ENCODE assay signal across 14 mouse cellular contexts in the genomic region with DNA sequence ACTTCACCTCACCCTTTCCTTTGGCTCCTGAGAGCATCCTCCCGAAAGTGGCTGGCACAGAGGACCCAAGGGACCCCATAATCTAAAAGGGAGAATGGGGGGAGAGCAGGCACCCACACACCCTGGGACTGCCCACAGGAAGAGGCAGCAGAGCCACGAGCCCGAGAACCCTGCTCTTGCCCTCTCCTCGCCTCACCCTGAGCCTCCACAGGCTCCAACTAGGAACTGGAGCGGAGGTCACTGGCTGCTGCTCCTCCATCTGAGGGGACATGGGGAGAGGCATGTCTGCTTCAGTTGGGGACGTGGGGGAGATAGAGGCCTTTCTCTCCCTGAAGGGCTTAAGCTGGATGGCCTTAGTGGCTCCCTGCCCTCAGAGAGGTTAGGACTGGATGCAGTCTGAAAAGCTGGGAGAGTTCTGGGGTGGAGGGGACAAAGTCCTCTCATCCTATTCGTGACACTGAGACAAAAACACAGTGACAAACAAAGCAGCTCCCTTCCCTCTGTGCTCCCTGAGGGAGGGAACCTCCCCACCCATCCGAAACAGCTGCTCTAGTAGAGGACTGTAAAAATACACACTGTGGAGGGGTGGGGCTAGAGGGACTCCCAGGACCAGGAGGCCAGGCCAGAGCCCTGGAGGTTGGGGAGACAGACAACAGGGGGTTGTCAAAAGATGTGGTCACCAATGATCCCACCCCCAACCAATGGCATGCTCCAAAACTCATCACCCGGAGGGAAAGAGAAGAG. TPM values are rescaled to one million over a fixed set of nuclear protein-coding genes. Genes with fewer than 3 reads are reported as not detected.
DNase-seq lines count a peak whose midpoint lies in the region; ATAC-seq and TF ChIP-seq lines count a peak whose summit lies in the region.
"Had no signal": no experiment of that assay in that cellular context is flagged by ENCODE, and none has a peak within 500 bp of the region (broad histone marks: within the 10 kb centered on the region; RNA-seq: fewer than 3 reads in every experiment).

No protein-coding gene starts in this region.

- ATAC-seq in forebrain, embryonic 11.5 days (replicated peaks; ENCODE audit: low FRiP score) = peak; percentile 38; the same call in 1 of the 2 replicates
- peak; percentile 19; the same call in 1 of the 2 replicates for ATAC-seq in kidney, embryonic 15.5 days (replicated peaks; ENCODE audit: low FRiP score)
- peak; percentile 59; the same call in 1 of the 2 replicates for ATAC-seq in liver, embryonic 15.5 days (ENCODE audit: insufficient read depth)
- ATAC-seq: hindbrain, embryonic 16.5 days had no signal

- no peak for TF ChIP-seq POLR2A in thymus, adult 2 months (IDR thresholded peaks at IDR 0.05; ENCODE audit: control insufficient read depth, extremely low read depth, insufficient read depth, low read length, poor library complexity)

- no peak overlapping the region for H3K4me3 ChIP-seq in forebrain, embryonic 11.5 days (ENCODE audit: low read depth, low read length)
- H3K4me3 ChIP-seq in forebrain, embryonic 10.5 days = no peak overlapping the region
- no peak overlapping the region for H3K4me3 ChIP-seq in kidney, embryonic 15.5 days (replicated peaks)
- no peak overlapping the region for H3K4me3 ChIP-seq in liver, embryonic 15.5 days (replicated peaks)
- no peak overlapping the region for H3K4me3 ChIP-seq in thymus, adult 2 months (ENCODE audit: control insufficient read depth, insufficient read depth, low read length)
- H3K4me3 ChIP-seq: heart, embryonic 12.5 days; limb, embryonic 13.5 days had no signal

- peaks cover 2% of the 10 kb centered on the region; the same call in 1 of the 2 replicates for H3K9me3 ChIP-seq in forebrain, embryonic 11.5 days (ENCODE audit: control insufficient read depth, low read length)
- peaks cover 8% of the 10 kb centered on the region; the same call in 1 of the 2 replicates for H3K9me3 ChIP-seq in forebrain, embryonic 10.5 days
- H3K9me3 ChIP-seq in kidney, embryonic 15.5 days (replicated peaks) = no peaks in the 10 kb centered on the region
- no peaks in the 10 kb centered on the region for H3K9me3 ChIP-seq in liver, embryonic 15.5 days (replicated peaks)

- TF ChIP-seq CTCF in thymus, adult 2 months (IDR thresholded peaks at IDR 0.05; ENCODE audit: borderline replicate concordance, control insufficient read depth, extremely low read depth, insufficient read depth, low read length, poor library complexity) = no peak

- H3K4me2 ChIP-seq in forebrain, embryonic 11.5 days (ENCODE audit: low read depth, low read length, severe bottlenecking) = no peak overlapping the region
- H3K4me2 ChIP-seq in kidney, embryonic 15.5 days = no peak overlapping the region
- H3K4me2 ChIP-seq in liver, embryonic 15.5 days = no peak overlapping the region
- H3K4me2 ChIP-seq: heart, embryonic 12.5 days; limb, embryonic 13.5 days had no signal

- H3K4me1 ChIP-seq in forebrain, embryonic 11.5 days (replicated peaks; ENCODE audit: control insufficient read depth, insufficient read depth, low read length) = peaks cover 6% of the 10 kb centered on the region; the same call in 1 of the 2 replicates
- H3K4me1 ChIP-seq in forebrain, embryonic 10.5 days = peaks cover 16% of the 10 kb centered on the region
- H3K4me1 ChIP-seq in kidney, embryonic 15.5 days = peaks cover 10% of the 10 kb centered on the region
- H3K4me1 ChIP-seq in liver, embryonic 15.5 days (replicated peaks) = peaks cover 44% of the 10 kb centered on the region
- H3K4me1 ChIP-seq in thymus, adult 2 months (replicated peaks; ENCODE audit: control insufficient read depth, insufficient read depth, low read length) = peaks cover 2% of the 10 kb centered on the region; the same call in 1 of the 2 replicates

- 75% methylated on average over 9 of the region's 9 CpGs for WGBS in forebrain, embryonic 11.5 days
- 83% methylated on average over 9 of the region's 9 CpGs for WGBS in forebrain, embryonic 10.5 days
- WGBS in kidney, embryonic 15.5 days = 80% methylated on average over 9 of the region's 9 CpGs
- 63% methylated on average over 9 of the region's 9 CpGs for WGBS in liver, embryonic 15.5 days (ENCODE audit: insufficient replicate concordance)
- 90% methylated on average over 9 of the region's 9 CpGs for WGBS in thymus, adult 2 months

- no peak overlapping the region for H3K27ac ChIP-seq in forebrain, embryonic 11.5 days (ENCODE audit: low read depth, low read length)
- no peak overlapping the region for H3K27ac ChIP-seq in forebrain, embryonic 10.5 days
- H3K27ac ChIP-seq in kidney, embryonic 15.5 days = no peak overlapping the region
- peak overlapping the region; percentile 54 for H3K27ac ChIP-seq in liver, embryonic 15.5 days (replicated peaks)
- no peak overlapping the region for H3K27ac ChIP-seq in thymus, adult 2 months (ENCODE audit: control insufficient read depth, insufficient read depth, low read length)
- H3K27ac ChIP-seq: limb, embryonic 13.5 days; macrophage had no signal

- H3K27me3 ChIP-seq in forebrain, embryonic 11.5 days (ENCODE audit: control insufficient read depth, insufficient read depth, low read length) = no peaks in the 10 kb centered on the region
- no peaks in the 10 kb centered on the region for H3K27me3 ChIP-seq in forebrain, embryonic 10.5 days (ENCODE audit: poor library complexity, severe bottlenecking)
- no peaks in the 10 kb centered on the region for H3K27me3 ChIP-seq in kidney, embryonic 15.5 days
- H3K27me3 ChIP-seq in liver, embryonic 15.5 days = no peaks in the 10 kb centered on the region
- H3K27me3 ChIP-seq in thymus, adult 2 months (ENCODE audit: control insufficient read depth, insufficient read depth, low read length) = no peaks in the 10 kb centered on the region; the same call in 1 of the 2 replicates
- H3K27me3 ChIP-seq: heart, embryonic 12.5 days; limb, embryonic 13.5 days had no signal

- DNase-seq in forebrain, embryonic 11.5 days (ENCODE audit: low spot score) = no peak
- no peak for DNase-seq in forebrain, embryonic 10.5 days (ENCODE audit: extremely low spot score, low spot score)
- DNase-seq in kidney, postnatal 14 days = no peak
- DNase-seq in adipocyte (ENCODE audit: low spot score) = peak; percentile 28
- no peak for DNase-seq in ovary, postnatal 10 days (ENCODE audit: low spot score)
- DNase-seq in thymus, adult 2 months = no peak
- DNase-seq: adrenal gland, postnatal 25 days; kidney, postnatal 10 days had no signal

- no peak overlapping the region for H3K9ac ChIP-seq in forebrain, embryonic 11.5 days (ENCODE audit: low read length)
- no peak overlapping the region for H3K9ac ChIP-seq in kidney, embryonic 15.5 days
- no peak overlapping the region for H3K9ac ChIP-seq in liver, embryonic 15.5 days
- H3K9ac ChIP-seq: heart, embryonic 12.5 days; limb, embryonic 13.5 days had no signal

- H3K36me3 ChIP-seq in forebrain, embryonic 11.5 days (ENCODE audit: control insufficient read depth, insufficient read depth, low read length) = peaks cover 39% of the 10 kb centered on the region
- peaks cover 77% of the 10 kb centered on the region for H3K36me3 ChIP-seq in forebrain, embryonic 10.5 days (replicated peaks)
- peaks cover 74% of the 10 kb centered on the region for H3K36me3 ChIP-seq in kidney, embryonic 15.5 days
- peaks cover 62% of the 10 kb centered on the region for H3K36me3 ChIP-seq in liver, embryonic 15.5 days (replicated peaks)
- H3K36me3 ChIP-seq in thymus, adult 2 months (ENCODE audit: control insufficient read depth, insufficient read depth, low read length) = peaks cover 44% of the 10 kb centered on the region

RNA-seq across cellular contexts. Expression of gene Pprc1, which starts 12.8 kb away (rescaled TPM):
- polyA plus RNA-seq in forebrain, embryonic 11.5 days (2014; fragmentation: Nextera tagmentation; extraction: Ambion mirVana) = 60.7 and 61.3 TPM in 2 replicates
- 57.5 and 61.9 TPM in 2 replicates for polyA plus RNA-seq in forebrain, embryonic 10.5 days (2016; fragmentation: Nextera tagmentation; extraction: Ambion mirVana)
- 33.3 and 44.6 TPM in 2 replicates for polyA plus RNA-seq in kidney, embryonic 15.5 days (2015; fragmentation: Nextera tagmentation; extraction: Ambion mirVana)
- 15.7 and 17.0 TPM in 2 replicates for polyA plus RNA-seq in liver, embryonic 15.5 days (2015; fragmentation: Nextera tagmentation; extraction: Ambion mirVana)
- 42.8 and 44.1 TPM in 2 replicates for polyA plus RNA-seq in thymus, adult 2 months (2012; rRNA removed)

RNA-seq across cellular contexts. Expression of gene Ldb1, which starts 13.2 kb away (rescaled TPM):
- 104 and 108 TPM in 2 replicates for polyA plus RNA-seq in forebrain, embryonic 11.5 days (2014; fragmentation: Nextera tagmentation; extraction: Ambion mirVana)
- 87.8 and 91.0 TPM in 2 replicates for polyA plus RNA-seq in forebrain, embryonic 10.5 days (2016; fragmentation: Nextera tagmentation; extraction: Ambion mirVana)
- 83.4 and 91.9 TPM in 2 replicates for polyA plus RNA-seq in kidney, embryonic 15.5 days (2015; fragmentation: Nextera tagmentation; extraction: Ambion mirVana)
- 27.0 and 31.2 TPM in 2 replicates for polyA plus RNA-seq in liver, embryonic 15.5 days (2015; fragmentation: Nextera tagmentation; extraction: Ambion mirVana)
- polyA plus RNA-seq in thymus, adult 2 months (2012; rRNA removed) = 699 and 772 TPM in 2 replicates

RNA-seq across cellular contexts. Expression of gene Hps6, which starts 28.6 kb away (rescaled TPM):
- polyA plus RNA-seq in forebrain, embryonic 11.5 days (2014; fragmentation: Nextera tagmentation; extraction: Ambion mirVana) = 2.5 and 3.7 TPM in 2 replicates
- 3.4 and 4.6 TPM in 2 replicates for polyA plus RNA-seq in forebrain, embryonic 10.5 days (2016; fragmentation: Nextera tagmentation; extraction: Ambion mirVana)
- polyA plus RNA-seq in kidney, embryonic 15.5 days (2015; fragmentation: Nextera tagmentation; extraction: Ambion mirVana) = 8.3 and 8.9 TPM in 2 replicates
- 3.0 and 3.2 TPM in 2 replicates for polyA plus RNA-seq in liver, embryonic 15.5 days (2015; fragmentation: Nextera tagmentation; extraction: Ambion mirVana)
- polyA plus RNA-seq in thymus, adult 2 months (2012; rRNA removed) = 9.4 and 11.9 TPM in 2 replicates

RNA-seq across cellular contexts. Expression of gene Armh3, which starts 33.6 kb away (rescaled TPM):
- polyA plus RNA-seq in forebrain, embryonic 11.5 days (2014; fragmentation: Nextera tagmentation; extraction: Ambion mirVana) = 17.2 and 19.4 TPM in 2 replicates
- 16.2 and 18.5 TPM in 2 replicates for polyA plus RNA-seq in forebrain, embryonic 10.5 days (2016; fragmentation: Nextera tagmentation; extraction: Ambion mirVana)
- polyA plus RNA-seq in kidney, embryonic 15.5 days (2015; fragmentation: Nextera tagmentation; extraction: Ambion mirVana) = 18.6 and 18.8 TPM in 2 replicates
- 4.0 and 4.1 TPM in 2 replicates for polyA plus RNA-seq in liver, embryonic 15.5 days (2015; fragmentation: Nextera tagmentation; extraction: Ambion mirVana)
- polyA plus RNA-seq in thymus, adult 2 months (2012; rRNA removed) = 10.9 and 11.2 TPM in 2 replicates

RNA-seq across cellular contexts. Expression of gene Nolc1, which starts 43.8 kb away (rescaled TPM):
- polyA plus RNA-seq in forebrain, embryonic 11.5 days (2014; fragmentation: Nextera tagmentation; extraction: Ambion mirVana) = 132 and 133 TPM in 2 replicates
- polyA plus RNA-seq in forebrain, embryonic 10.5 days (2016; fragmentation: Nextera tagmentation; extraction: Ambion mirVana) = 167 and 168 TPM in 2 replicates
- 99.4 and 101 TPM in 2 replicates for polyA plus RNA-seq in kidney, embryonic 15.5 days (2015; fragmentation: Nextera tagmentation; extraction: Ambion mirVana)
- 47.3 and 48.8 TPM in 2 replicates for polyA plus RNA-seq in liver, embryonic 15.5 days (2015; fragmentation: Nextera tagmentation; extraction: Ambion mirVana)
- 19.5 and 23.3 TPM in 2 replicates for polyA plus RNA-seq in thymus, adult 2 months (2012; rRNA removed)
